Mouse (Mus musculus): ENCODE results near the gene Sugct.

DNA sequence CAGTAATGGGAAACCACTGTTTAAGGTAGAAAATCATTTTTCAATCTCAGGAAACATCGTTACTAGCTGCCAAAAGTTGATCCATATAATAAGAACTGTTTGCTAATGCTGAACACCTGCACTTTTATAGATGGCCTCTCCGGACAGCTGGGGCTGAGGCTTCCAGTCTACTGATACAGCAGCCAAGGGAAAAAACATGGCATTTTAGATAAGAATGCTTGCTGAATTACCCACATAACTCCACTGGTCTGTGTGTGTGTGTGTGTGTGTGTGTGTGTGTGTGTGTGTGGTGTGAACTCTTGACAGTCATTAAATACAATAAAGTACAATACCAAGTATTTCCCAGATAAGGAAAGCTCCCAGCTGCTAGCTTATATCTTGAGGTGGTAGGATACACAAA is 608.8 kb downstream of the Sugct start:
- TF ChIP-seq ZKSCAN1 (IDR thresholded peaks at IDR 0.05; ENCODE audit: low read depth, low read length) (no peak), JUND (IDR thresholded peaks at IDR 0.05; ENCODE audit: low read depth, low read length) (no peak), POLR2AphosphoS5 (IDR thresholded peaks at IDR 0.05; ENCODE audit: borderline replicate concordance, low read depth, low read length) (no peak), CHD2 (IDR thresholded peaks at IDR 0.05; ENCODE audit: low read length) (no peak), ZMIZ1 (IDR thresholded peaks at IDR 0.05; ENCODE audit: low read depth, low read length) (no peak), CTCF (IDR thresholded peaks at IDR 0.05 in 2 of 3, conservative IDR thresholded peaks at IDR 0.05 in 1 of 3; ENCODE audit: control insufficient read depth in 1 of 3, insufficient read depth in 1 of 3, low read depth in 2 of 3, low read length in 3 of 3, poor library complexity in 1 of 3, severe bottlenecking in 1 of 3) (no peak), EP300 (IDR thresholded peaks at IDR 0.05; ENCODE audit: low read depth in 1 of 2, low read length in 2 of 2) (no peak)
